Mouse (Mus musculus) bone marrow macrophage, adult 2 months (primary cell): ENCODE measurements around the gene Prl. TPM values are rescaled to one million over a fixed set of nuclear protein-coding genes. Genes with fewer than 3 reads are reported as not detected.

Experiments
- polyA plus RNA-seq: library from polyadenylated mRNA; stranded (reverse); fragments of >200 nt; gene quantifications from 2 replicates; pipeline ENCODE4 v1.2.4, GENCODE M21; 2012; ENCODE audit not compliant: missing spikeins, insufficient read depth, insufficient read length

Prl gene
- polyA plus RNA-seq, 1 experiment: not detected

Other genes with a start within 250 kb of the Prl start
- gene Prl3d1, start 36.6 kb downstream of the Prl start, polyA plus RNA-seq: not detected in 2 replicates
- gene Prl3d2, start 64.1 kb downstream of the Prl start, polyA plus RNA-seq: not detected in 2 replicates
- gene Prl3d3, start 99.2 kb downstream of the Prl start, polyA plus RNA-seq: not detected in 2 replicates
- gene Prl3c1, start 139.1 kb downstream of the Prl start, polyA plus RNA-seq: not detected in 2 replicates
- gene Prl3b1, start 184.3 kb downstream of the Prl start, polyA plus RNA-seq: not detected in 2 replicates
- gene Prl3a1, start 201.9 kb downstream of the Prl start, polyA plus RNA-seq: not detected in 2 replicates